Mouse (Mus musculus) heart, postnatal 0 days (tissue): ENCODE measurements at regions not wholly inside any gene's neighbourhood (a gene's known extent, or its start where the extent isn't known, plus 50 kb on each side); places are given as distances from the start of the nearest gene placed in this dataset.

Experiments
- ATAC-seq: fragments of 200-750 bp; cut with Nextera tagmentation; 2 replicates; pipeline ENCODE4 v1.8.0; 2017; ENCODE audit warnings: low read depth, moderate number of reproducible peaks, moderate library complexity; ENCODE audit not compliant: insufficient read depth
- DNase-seq: peaks from one replicate; pipeline ENCODE4 v3.0.0-alpha.2; 2016; ENCODE audit warnings: low spot score
- H3K27ac ChIP-seq: fragments of 300-500 bp; sonication (generic); 2 replicates; pipeline ENCODE4 v1.5.1; 2014; ENCODE audit warnings: low read depth, mild to moderate bottlenecking
- H3K27me3 ChIP-seq: fragments of 300-500 bp; sonication (generic); 2 replicates; pipeline ENCODE4 v1.6.1; 2014; ENCODE audit warnings: low read length, mixed read lengths; ENCODE audit not compliant: control insufficient read depth, insufficient read depth
- H3K36me3 ChIP-seq: fragments of 300-500 bp; sonication (generic); replicated peaks from 2 replicates; pipeline ENCODE4 v1.6.1; 2014; ENCODE audit warnings: low read length, mixed read lengths; ENCODE audit not compliant: control insufficient read depth, insufficient read depth
- H3K4me1 ChIP-seq: fragments of 300-500 bp; sonication (generic); 2 replicates; pipeline ENCODE4 v1.6.1; 2014; ENCODE audit warnings: antibody characterized with exemption; ENCODE audit not compliant: control insufficient read depth, insufficient read depth
- H3K4me2 ChIP-seq: fragments of 300-500 bp; sonication (generic); 2 replicates; pipeline ENCODE4 v1.6.1; 2014; ENCODE audit warnings: low read depth, mild to moderate bottlenecking, low read length, moderate library complexity
- H3K4me3 ChIP-seq: fragments of 300-500 bp; sonication (generic); 2 replicates; pipeline ENCODE4 v1.5.1; 2014; ENCODE audit warnings: low read depth, low read length
- H3K9ac ChIP-seq: fragments of 300-500 bp; sonication (generic); replicated peaks from 2 replicates; pipeline ENCODE4 v1.6.1; 2014; ENCODE audit warnings: low read depth, low read length, mixed read lengths
- H3K9me3 ChIP-seq: fragments of 300-500 bp; sonication (generic); replicated peaks from 2 replicates; pipeline ENCODE4 v1.6.1; 2016; ENCODE audit warnings: low read length; ENCODE audit not compliant: control insufficient read depth
- CTCF ChIP-seq: IDR thresholded peaks from 2 replicates; pipeline ENCODE4 v1.5.1; 2016; ENCODE audit warnings: antibody characterized with exemption, control low read depth, low read depth
- EP300 ChIP-seq: IDR thresholded peaks from 2 replicates; pipeline ENCODE4 v1.6.1; 2016; ENCODE audit warnings: antibody characterized with exemption, low read depth
- WGBS: fragments of 180-500 bp; shearing (Covaris S2); extraction: QIAGEN DNeasy Blood & Tissue Kit; methylation state at CpG from one replicate; pipeline ENCODE4 v1.1.7; 2014; 5-methylcytosine and 5-hydroxymethylcytosine counted together

DNA sequence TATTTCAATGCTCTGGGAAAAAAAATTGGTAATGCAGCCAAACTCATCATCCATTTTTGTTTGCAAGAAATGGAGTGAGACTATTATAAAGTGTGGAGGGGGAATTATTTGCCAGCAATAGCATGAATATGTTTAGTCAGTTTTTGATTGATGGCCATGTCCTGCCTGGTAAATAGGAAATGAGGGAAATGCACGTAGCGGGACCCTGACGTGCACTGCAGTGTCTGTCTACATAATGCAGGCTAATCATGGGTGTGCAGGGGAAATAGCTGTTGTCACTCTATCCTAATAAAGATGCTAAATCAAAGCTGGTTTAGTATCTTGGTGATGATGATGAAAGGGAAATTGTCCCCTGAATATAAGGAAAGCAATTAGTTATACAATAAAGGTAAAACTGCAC, 251.9 kb upstream of the Mon1b start:
- Histone ChIP-seq H3K9ac (no peak overlapping the region), H3K27me3 (no peaks in the 10 kb centered on the region), H3K4me3 (no peak overlapping the region), H3K9me3 (no peaks in the 10 kb centered on the region), H3K4me1 (no peaks in the 10 kb centered on the region), H3K36me3 (no peaks in the 10 kb centered on the region), H3K4me2 (peak overlapping the region; percentile 12; the same call in 1 of the 2 replicates), H3K27ac (peak overlapping the region; percentile 81)
- DNase-seq (no peak), ATAC-seq (no peak)
- TF ChIP-seq EP300, result no peak
- no peak for TF ChIP-seq CTCF
- 26% methylated on average over 3 of the region's 3 CpGs for WGBS

DNA sequence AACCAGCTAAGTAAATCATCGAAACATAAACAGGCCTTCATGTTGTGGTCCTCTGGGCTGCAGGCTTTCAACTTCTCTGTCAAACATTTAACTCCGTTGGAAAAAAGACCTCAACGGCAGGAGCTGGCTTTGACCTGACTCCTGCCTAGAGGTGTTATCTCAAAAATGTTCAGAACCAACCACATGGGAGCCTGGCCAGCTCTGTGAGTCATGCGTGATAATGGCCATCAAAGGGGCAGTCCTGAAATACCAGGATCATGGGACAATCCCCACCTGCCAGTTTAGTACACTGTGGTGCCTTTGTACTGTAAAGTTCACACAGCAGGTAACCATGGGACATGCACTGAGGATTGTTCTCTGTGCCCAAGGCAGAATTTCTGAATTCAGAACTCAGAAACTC, 251.4 kb upstream of the Mon1b start:
- H3K4me1 ChIP-seq, result no peaks in the 10 kb centered on the region
- peak overlapping the region; percentile 81 for H3K27ac ChIP-seq
- no peaks in the 10 kb centered on the region for H3K9me3 ChIP-seq
- H3K4me2 ChIP-seq, result peak overlapping the region; percentile 12; the same call in 1 of the 2 replicates
- ATAC-seq, result peak; percentile 97
- no peak overlapping the region for H3K4me3 ChIP-seq
- 22% methylated on average over 4 of the region's 4 CpGs for WGBS
- TF ChIP-seq CTCF (no peak), EP300 (peak; percentile 92)
- no peak overlapping the region for H3K9ac ChIP-seq
- DNase-seq, result peak; percentile 79
- no peaks in the 10 kb centered on the region for H3K27me3 ChIP-seq
- no peaks in the 10 kb centered on the region for H3K36me3 ChIP-seq

DNA sequence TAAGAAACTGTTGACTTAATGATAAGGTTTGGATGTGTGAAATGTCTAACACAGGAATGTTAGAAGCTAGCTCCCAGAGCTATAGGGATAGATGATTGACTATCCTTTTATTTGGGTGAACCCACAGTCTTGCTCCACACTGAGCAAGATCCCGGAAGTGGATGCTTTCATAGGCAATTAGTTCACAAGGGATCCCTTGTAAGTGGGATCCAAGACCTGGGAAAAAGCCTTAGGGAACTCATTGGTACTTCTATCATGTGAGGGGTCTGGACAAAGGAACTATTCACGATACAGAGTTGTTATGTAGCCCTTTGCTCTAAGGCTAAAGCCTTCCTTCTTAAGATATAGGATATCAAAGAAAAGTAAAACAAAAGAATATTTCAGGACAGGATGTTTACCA, 245.9 kb upstream of the Mon1b start:
- Histone ChIP-seq H3K4me1 (no peaks in the 10 kb centered on the region), H3K27me3 (no peaks in the 10 kb centered on the region), H3K4me2 (no peak overlapping the region), H3K27ac (no peak overlapping the region), H3K4me3 (no peak overlapping the region), H3K9me3 (no peaks in the 10 kb centered on the region), H3K9ac (no peak overlapping the region), H3K36me3 (no peaks in the 10 kb centered on the region)
- no peak for DNase-seq
- no peak for ATAC-seq
- TF ChIP-seq CTCF (no peak), EP300 (no peak)
- 57% methylated on average over 2 of the region's 2 CpGs for WGBS

DNA sequence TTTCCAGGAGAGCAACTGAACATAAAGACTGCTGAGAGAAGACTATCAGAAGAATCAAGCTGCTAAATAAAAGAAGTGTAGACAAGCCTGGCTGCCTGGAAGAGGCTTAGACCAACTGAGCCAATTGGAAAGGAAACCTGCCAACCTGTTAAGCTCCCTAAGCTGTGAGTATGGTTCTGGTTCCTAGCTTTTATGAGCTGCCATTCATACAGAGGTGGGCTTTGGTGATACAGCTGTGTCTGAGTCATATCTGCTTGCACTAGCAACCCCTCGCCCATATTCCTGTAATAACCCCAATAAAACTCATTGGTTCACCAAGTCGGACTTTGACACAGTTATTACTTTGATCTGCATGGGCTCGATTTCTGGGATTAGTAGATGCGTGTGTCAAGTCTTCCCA, 245.3 kb upstream of the Mon1b start:
- Histone ChIP-seq H3K4me1 (no peaks in the 10 kb centered on the region), H3K27me3 (no peaks in the 10 kb centered on the region), H3K4me2 (no peak overlapping the region), H3K4me3 (no peak overlapping the region), H3K9me3 (no peaks in the 10 kb centered on the region), H3K9ac (no peak overlapping the region), H3K36me3 (no peaks in the 10 kb centered on the region), H3K27ac (no peak overlapping the region)
- ATAC-seq, result no peak
- no peak for DNase-seq
- 76% methylated on average over 4 of the region's 4 CpGs for WGBS
- no peak for TF ChIP-seq CTCF
- no peak for TF ChIP-seq EP300

DNA sequence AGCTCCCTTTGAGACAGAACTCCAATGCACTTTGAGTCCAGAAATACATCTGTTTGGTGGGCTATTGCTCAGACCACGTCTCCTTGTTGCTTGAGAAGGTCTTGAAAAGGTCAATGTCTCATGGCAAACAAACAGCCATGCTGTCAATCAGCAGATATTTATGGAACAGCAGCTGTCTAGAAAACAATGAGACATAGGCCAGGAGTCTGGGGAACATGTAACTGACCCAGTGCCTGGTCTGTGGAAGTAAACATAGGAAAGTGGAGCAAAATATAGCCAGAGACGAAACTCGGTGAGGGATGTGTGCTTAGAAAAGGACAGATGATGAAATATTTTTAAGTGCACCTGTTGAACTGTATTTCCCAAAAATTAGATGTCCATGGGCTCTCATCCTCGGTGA, 241.1 kb upstream of the Mon1b start:
- 47% methylated on average over 4 of the region's 4 CpGs for WGBS

DNA sequence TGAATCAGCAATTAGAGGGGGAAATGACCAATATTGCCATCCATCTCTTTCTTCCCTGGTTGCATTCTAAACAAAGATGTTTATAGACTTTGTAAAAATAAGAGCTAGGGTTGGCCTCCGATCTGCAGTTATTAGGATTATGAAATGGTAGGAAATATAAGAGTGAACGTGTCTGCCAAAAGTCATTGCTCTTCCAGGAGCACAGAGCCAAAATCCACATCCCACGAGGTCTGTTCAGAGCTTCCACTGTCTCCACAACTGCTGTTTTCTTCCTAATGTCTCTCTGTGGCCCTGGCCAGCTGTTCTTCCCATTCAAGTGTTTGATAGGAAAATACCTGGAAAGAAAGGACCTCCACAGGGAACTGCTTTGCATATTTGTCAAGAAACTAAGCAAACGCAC, 230.2 kb upstream of the Mon1b start:
- H3K27ac ChIP-seq, result no peak overlapping the region
- no peaks in the 10 kb centered on the region for H3K4me1 ChIP-seq
- WGBS, result 51% methylated on average over 4 of the region's 4 CpGs
- H3K27me3 ChIP-seq, result no peaks in the 10 kb centered on the region
- no peak overlapping the region for H3K4me3 ChIP-seq
- ATAC-seq (no peak), DNase-seq (no peak)
- H3K9ac ChIP-seq, result no peak overlapping the region
- no peak for TF ChIP-seq EP300
- no peak for TF ChIP-seq CTCF
- H3K4me2 ChIP-seq, result no peak overlapping the region
- H3K36me3 ChIP-seq, result no peaks in the 10 kb centered on the region
- no peaks in the 10 kb centered on the region for H3K9me3 ChIP-seq

More for the DNA sequence above, 241.1 kb upstream of the Mon1b start:
- DNase-seq (no peak), ATAC-seq (peak; percentile 62; the same call in 1 of the 2 replicates)
- Histone ChIP-seq H3K27me3 (no peaks in the 10 kb centered on the region), H3K27ac (no peak overlapping the region), H3K4me3 (no peak overlapping the region), H3K4me1 (no peaks in the 10 kb centered on the region), H3K9me3 (no peaks in the 10 kb centered on the region), H3K9ac (no peak overlapping the region), H3K36me3 (no peaks in the 10 kb centered on the region), H3K4me2 (no peak overlapping the region)
- TF ChIP-seq CTCF (no peak), EP300 (no peak)
